Mouse (Mus musculus) hindbrain, embryonic 11.5 days (tissue): ENCODE measurements around the gene Cntfr. TPM values are rescaled to one million over a fixed set of nuclear protein-coding genes. Genes with fewer than 3 reads are reported as not detected.

Source experiments
- ATAC-seq: fragments of 200-750 bp; cut with Nextera tagmentation; 2 replicates; pipeline ENCODE4 v1.8.0; 2017; ENCODE audit warnings: mild to moderate bottlenecking, moderate TSS enrichment, moderate library complexity; ENCODE audit not compliant: low FRiP score
- DNase-seq: peaks from one replicate; pipeline ENCODE4 v3.0.0-alpha.2; 2015; ENCODE audit warnings: low spot score
- H3K27ac ChIP-seq: fragments of 300-500 bp; sonication (generic); 2 replicates; pipeline ENCODE4 v1.5.1; 2014; ENCODE audit warnings: mild to moderate bottlenecking, low read depth, low read length
- H3K27me3 ChIP-seq: fragments of 300-500 bp; sonication (generic); 2 replicates; pipeline ENCODE4 v1.6.1; 2014; ENCODE audit warnings: mild to moderate bottlenecking, low read length, moderate library complexity, mixed read lengths; ENCODE audit not compliant: control insufficient read depth, insufficient read depth
- H3K36me3 ChIP-seq: fragments of 300-500 bp; sonication (generic); 2 replicates; pipeline ENCODE4 v1.6.1; 2014; ENCODE audit warnings: mild to moderate bottlenecking, low read length, moderate library complexity, mixed read lengths; ENCODE audit not compliant: control insufficient read depth, insufficient read depth
- H3K4me1 ChIP-seq: fragments of 300-500 bp; sonication (generic); replicated peaks from 2 replicates; pipeline ENCODE4 v1.6.1; 2014; ENCODE audit warnings: low read length, mixed read lengths; ENCODE audit not compliant: control insufficient read depth, insufficient read depth
- H3K4me2 ChIP-seq: fragments of 300-500 bp; sonication (generic); replicated peaks from 2 replicates; pipeline ENCODE4 v1.6.1; 2014; ENCODE audit warnings: mild to moderate bottlenecking, low read depth, low read length
- H3K4me3 ChIP-seq: fragments of 300-500 bp; sonication (generic); 2 replicates; pipeline ENCODE4 v1.5.1; 2014; ENCODE audit warnings: low read depth, low read length
- H3K9ac ChIP-seq: fragments of 300-500 bp; sonication (generic); 2 replicates; pipeline ENCODE4 v1.6.1; 2014; ENCODE audit warnings: low read depth, low read length
- H3K9me3 ChIP-seq: fragments of 300-500 bp; sonication (generic); 2 replicates; pipeline ENCODE4 v1.6.1; 2016; ENCODE audit warnings: low read length; ENCODE audit not compliant: control insufficient read depth
- WGBS: fragments of 180-500 bp; shearing (Covaris S2); extraction: QIAGEN DNeasy Blood & Tissue Kit; methylation state at CpG from one replicate; pipeline ENCODE4 v1.1.7; 2014; 5-methylcytosine and 5-hydroxymethylcytosine counted together
- polyA plus RNA-seq: library from polyadenylated mRNA; unstranded; fragments of >200 nt; fragmentation: Nextera tagmentation; extraction: Ambion mirVana; gene quantifications from 2 replicates; pipeline ENCODE4 v1.2.1, GENCODE M21; 2014

Gene Cntfr
- polyA plus RNA-seq, 1 experiment from 2014 or later, result 29.5 TPM

DNA sequence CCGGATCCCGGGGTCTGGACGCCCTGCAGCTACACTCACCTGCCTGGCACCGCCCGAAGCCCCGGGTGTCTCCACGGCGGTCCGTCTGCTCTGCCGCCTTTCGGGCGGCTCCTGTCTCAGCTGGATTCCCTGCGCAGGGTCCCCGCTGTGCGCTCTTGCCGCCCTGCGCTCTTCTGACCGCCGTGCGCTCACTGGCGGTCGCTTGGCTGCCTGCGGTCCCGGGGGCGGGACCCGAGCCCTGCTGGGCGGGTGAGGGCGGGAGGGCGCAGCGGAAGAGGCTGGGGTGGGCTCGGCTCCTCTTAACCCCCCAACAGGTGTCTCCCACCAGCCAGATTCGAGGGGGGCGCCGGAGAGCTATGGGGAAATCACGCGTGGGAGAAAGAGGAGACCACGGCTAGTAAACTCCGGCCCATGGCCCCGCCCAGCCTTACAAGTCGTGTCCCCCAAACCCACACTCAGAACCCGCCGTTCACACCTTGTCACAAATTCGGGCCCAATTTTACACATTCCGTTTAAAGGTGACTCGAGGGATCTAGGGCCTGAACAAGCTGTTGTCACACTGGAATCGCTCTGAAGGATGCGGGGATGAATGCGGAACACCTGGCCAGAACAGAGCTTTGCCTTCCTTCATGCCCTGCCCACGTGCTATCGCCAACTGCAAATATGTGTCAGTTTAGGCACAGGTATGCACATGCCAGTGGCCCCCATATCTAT is 34.3 kb upstream of the Cntfr start, which contains the start of gene Arid3c:
TSS of gene Arid3c (minus strand) at position 91 of the 714 bp plus-strand sequence.
- peaks cover 8% of the 10 kb centered on the region for H3K4me1 ChIP-seq
- no peaks in the 10 kb centered on the region for H3K36me3 ChIP-seq
- H3K9ac ChIP-seq, result 0 out of 2 replicates have a peak within 1 kb of the TSS, but pooled peaks have one; percentile 15
- 3% methylated on average over 46 of the region's 50 CpGs for WGBS
- ATAC-seq (no peak), DNase-seq (peak; percentile 57)
- peaks cover 53% of the 10 kb centered on the region for H3K27me3 ChIP-seq
- no peak within 1 kb of the TSS for H3K27ac ChIP-seq
- H3K4me2 ChIP-seq, result peak within 1 kb of the TSS; percentile 67
- H3K9me3 ChIP-seq, result no peaks in the 10 kb centered on the region
- H3K4me3 ChIP-seq, result peak within 1 kb of the TSS; percentile 23

DNA sequence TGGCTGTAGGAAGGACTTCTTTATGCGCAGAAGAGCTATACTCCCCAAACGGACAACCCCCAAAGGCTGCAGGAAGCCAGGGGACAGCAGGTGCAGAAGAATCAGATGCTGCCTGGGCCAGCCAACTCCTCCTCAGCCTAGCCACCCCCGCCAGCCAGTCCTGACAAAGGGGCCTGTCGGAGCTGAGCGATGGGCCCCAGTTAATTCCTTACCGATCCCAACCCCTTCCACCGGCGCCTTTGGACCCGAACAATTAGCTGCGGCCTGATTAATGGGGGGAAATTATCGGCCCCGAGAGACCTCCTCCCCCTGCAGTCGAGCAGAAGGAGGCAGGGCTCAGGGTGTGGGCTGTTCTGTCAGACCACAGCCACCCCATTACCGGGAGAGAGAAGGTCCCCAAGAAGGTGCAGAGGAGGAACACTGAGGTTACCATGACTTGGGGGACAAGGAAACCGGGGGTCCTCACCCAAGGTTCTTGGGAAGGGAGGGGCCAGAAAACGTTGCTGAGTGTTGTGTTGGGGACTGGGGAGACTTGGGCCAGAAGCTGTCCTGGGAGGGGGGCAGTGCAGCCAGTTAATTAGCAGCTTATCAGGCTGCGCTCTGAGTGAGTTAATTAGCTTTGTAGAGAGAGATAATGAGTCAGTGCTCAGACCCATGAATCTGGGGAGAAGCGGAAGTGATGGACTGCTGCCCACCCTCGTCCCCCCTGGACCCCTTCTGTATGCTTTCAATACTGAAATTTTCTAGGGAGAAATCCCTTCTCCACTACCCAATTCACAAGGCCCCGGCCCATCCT is 30.1 kb upstream of the Cntfr start:
- peaks cover 16% of the 10 kb centered on the region for H3K4me1 ChIP-seq
- H3K4me3 ChIP-seq, result no peak overlapping the region
- ATAC-seq (peak; percentile 62), DNase-seq (peak; percentile 55)
- H3K4me2 ChIP-seq, result no peak overlapping the region
- H3K9ac ChIP-seq, result no peak overlapping the region; the same call in 1 of the 2 replicates
- H3K36me3 ChIP-seq, result no peaks in the 10 kb centered on the region
- H3K9me3 ChIP-seq, result no peaks in the 10 kb centered on the region
- peaks cover 66% of the 10 kb centered on the region for H3K27me3 ChIP-seq
- 17% methylated on average over 20 of the region's 20 CpGs for WGBS
- no peak overlapping the region for H3K27ac ChIP-seq

DNA sequence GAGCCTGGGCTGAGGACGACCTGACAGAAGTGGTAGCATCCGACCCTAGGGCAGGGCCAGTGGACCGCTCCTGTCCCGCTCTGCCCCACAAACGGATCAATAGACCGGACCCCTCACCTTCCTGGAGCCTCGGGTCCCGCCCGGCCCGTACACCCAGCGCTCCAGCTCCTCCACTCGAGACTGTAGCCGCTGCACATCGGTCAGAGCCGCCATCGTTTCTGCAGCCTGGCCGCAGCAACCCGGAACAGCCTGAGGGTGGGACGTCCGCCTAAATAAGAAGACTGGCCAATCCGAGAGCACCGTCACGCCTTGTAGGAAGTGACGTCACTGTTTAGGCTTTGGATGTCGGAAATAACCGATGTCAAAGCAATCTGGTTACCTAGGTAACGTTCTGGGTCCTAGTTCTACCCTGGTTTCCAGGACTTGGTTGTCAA is 26.0 kb upstream of the Cntfr start, which contains the start of gene Dctn3:
TSS of gene Dctn3 (minus strand) at position 253 of the 434 bp plus-strand sequence.
- no peak within 1 kb of the TSS for H3K27ac ChIP-seq
- H3K4me3 ChIP-seq, result peak within 1 kb of the TSS; percentile 89
- DNase-seq, result peak; percentile 94
- H3K9me3 ChIP-seq, result no peaks in the 10 kb centered on the region
- WGBS, result under 1% methylated on average over 27 of the region's 27 CpGs
- peaks cover 11% of the 10 kb centered on the region for H3K4me1 ChIP-seq
- peak; percentile 89 for ATAC-seq
- peak within 1 kb of the TSS; percentile 74 for H3K4me2 ChIP-seq
- H3K36me3 ChIP-seq, result no peaks in the 10 kb centered on the region
- peak within 1 kb of the TSS; percentile 92 for H3K9ac ChIP-seq
- peaks cover 30% of the 10 kb centered on the region for H3K27me3 ChIP-seq

DNA sequence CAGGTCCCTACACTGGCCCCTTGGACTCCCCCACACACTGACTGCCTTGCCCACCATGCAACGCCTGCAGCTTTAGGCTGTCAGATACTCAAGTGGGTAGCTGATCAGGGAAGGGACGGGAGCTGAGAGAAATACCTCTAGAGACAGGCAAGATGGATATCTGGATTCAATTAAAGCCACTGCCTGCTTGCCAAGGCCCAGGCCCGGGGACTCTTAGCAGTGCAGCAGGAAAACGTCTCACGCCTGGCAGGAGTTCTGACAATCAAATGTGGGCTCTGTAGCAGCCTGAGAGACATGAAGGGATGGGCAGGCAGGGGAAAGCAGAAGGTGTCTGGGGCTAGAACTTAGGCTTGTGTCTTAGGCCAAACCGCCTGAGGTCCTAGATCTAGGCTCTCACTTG is 19.9 kb upstream of the Cntfr start:
- Histone ChIP-seq H3K9me3 (no peaks in the 10 kb centered on the region), H3K27me3 (no peaks in the 10 kb centered on the region), H3K4me3 (no peak overlapping the region), H3K4me2 (no peak overlapping the region), H3K4me1 (peaks cover 9% of the 10 kb centered on the region), H3K9ac (no peak overlapping the region), H3K36me3 (peaks cover 3% of the 10 kb centered on the region; the same call in 1 of the 2 replicates), H3K27ac (no peak overlapping the region)
- no peak for DNase-seq
- no peak for ATAC-seq
- 63% methylated on average over 6 of the region's 6 CpGs for WGBS

DNA sequence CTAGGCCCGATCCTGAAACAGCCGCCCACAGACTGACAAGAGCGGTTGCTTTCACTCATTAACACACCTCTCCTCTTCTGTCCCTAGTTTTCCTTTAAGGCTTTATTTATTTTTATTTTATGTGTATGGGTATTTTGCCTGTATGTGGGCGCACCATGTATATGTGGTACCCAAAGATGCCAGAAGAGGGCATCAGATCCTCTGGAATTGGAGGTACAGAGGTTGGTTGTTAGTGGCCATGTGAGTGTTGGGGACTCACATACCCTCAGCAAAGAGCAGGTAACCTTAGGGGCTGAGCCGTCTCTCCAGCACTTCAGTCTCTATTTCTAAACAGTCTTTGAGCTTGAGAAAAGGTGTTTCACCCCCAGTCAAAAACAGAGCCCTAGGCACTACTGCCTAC is 18.7 kb upstream of the Cntfr start:
- Histone ChIP-seq H3K9me3 (no peaks in the 10 kb centered on the region), H3K36me3 (peaks cover 3% of the 10 kb centered on the region; the same call in 1 of the 2 replicates), H3K9ac (no peak overlapping the region), H3K27me3 (no peaks in the 10 kb centered on the region), H3K4me1 (peaks cover 9% of the 10 kb centered on the region), H3K4me3 (no peak overlapping the region), H3K27ac (no peak overlapping the region), H3K4me2 (no peak overlapping the region)
- 88% methylated on average over 5 of the region's 5 CpGs for WGBS
- ATAC-seq, result no peak
- DNase-seq, result peak; percentile 56

DNA sequence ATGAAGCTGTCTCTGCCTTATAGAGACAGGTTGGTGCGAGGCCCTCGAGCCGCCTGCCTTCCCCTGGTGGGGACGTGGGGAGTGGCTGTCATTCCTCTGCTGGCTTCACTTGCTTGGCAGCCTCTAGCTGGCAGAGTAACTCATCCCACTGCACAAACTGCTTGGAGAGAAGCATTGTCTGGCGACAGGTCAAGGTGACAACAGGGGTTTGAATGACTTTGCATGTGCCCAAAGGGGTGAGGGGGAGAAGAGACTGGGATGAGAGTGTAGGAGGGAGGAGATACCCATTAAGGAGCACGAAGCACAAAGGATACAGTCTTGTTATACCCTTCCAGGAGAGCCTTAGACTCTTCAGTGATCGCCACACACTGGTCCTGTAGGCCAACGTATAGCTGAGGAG is 18.2 kb upstream of the Cntfr start:
- no peaks in the 10 kb centered on the region for H3K9me3 ChIP-seq
- H3K4me3 ChIP-seq, result no peak overlapping the region
- peaks cover 3% of the 10 kb centered on the region; the same call in 1 of the 2 replicates for H3K36me3 ChIP-seq
- 87% methylated on average over 8 of the region's 8 CpGs for WGBS
- DNase-seq (no peak), ATAC-seq (no peak)
- no peak overlapping the region for H3K27ac ChIP-seq
- no peak overlapping the region for H3K4me2 ChIP-seq
- H3K9ac ChIP-seq, result no peak overlapping the region
- H3K4me1 ChIP-seq, result peaks cover 9% of the 10 kb centered on the region
- H3K27me3 ChIP-seq, result no peaks in the 10 kb centered on the region

DNA sequence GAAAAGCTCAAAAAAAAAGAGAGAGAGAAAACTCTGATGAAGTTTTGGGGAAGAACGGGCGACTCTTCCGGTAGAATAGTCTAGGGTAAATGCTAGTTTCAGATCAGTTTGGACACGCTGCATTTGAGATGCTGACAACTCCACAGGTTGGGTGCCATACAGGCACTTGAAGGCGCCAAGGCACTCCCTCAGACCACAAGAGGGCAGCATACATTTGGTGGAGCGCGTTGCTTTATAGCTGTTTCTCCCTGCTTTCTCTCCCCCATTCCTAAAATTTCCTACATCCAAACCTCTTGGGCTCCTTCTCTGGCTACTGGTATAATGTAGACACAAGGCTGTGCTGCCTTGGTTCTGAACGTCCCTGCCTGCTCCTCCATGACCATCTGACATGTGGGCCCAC is 17.4 kb upstream of the Cntfr start:
- Histone ChIP-seq H3K36me3 (peaks cover 3% of the 10 kb centered on the region; the same call in 1 of the 2 replicates), H3K4me1 (peaks cover 9% of the 10 kb centered on the region), H3K9ac (no peak overlapping the region), H3K4me3 (no peak overlapping the region), H3K27ac (no peak overlapping the region), H3K9me3 (no peaks in the 10 kb centered on the region), H3K27me3 (no peaks in the 10 kb centered on the region), H3K4me2 (peak overlapping the region; percentile 93; the same call in 1 of the 2 replicates)
- 18% methylated on average over 8 of the region's 8 CpGs for WGBS
- DNase-seq, result peak; percentile 83
- no peak for ATAC-seq

DNA sequence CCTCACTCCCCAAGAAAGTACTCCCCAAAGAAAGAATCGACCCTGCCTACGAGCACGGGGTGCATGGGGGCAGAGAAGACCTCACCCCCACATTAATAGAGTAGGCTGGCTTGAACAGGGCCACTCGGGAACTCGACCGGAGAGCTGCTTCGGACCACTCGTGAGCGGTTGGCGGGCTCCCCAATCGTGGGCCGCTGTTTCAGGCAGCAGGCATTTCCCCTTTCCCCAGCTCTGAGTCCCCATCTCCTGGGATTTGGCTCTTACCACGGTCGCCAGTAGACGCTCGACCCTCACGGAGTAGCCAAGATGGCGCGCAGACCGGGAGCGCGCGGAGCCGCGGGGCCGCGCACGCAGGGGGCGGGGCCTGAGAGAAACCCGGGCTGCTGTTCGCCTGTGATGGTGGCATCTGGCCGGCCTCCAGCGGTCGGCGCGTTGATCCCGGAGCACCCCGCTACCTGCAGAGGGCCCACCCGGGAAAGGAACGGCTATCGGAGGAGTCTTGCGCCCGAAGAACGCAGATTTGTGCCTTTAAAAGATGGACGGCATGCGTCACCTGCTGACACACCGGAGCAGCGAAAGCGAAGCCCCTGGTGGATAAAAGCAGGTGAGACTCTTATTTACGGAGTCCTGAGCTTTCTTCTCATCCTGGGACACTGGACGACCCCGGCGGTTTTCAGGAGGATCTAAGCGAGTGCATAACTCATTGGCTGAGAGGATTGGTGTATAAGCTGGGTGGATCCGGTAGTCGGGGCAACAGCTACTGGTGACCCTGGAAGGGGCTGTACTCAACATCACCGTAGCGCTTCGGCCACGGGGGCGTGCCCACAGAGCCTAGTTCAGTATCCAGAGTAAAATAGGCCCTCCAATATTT is 16.5 kb upstream of the Cntfr start, which contains the start of gene Rpp25l:
TSS of gene Rpp25l (minus strand) at position 338 of the 871 bp plus-strand sequence.
- Histone ChIP-seq H3K4me2 (peak within 1 kb of the TSS; percentile 93), H3K27ac (peak within 1 kb of the TSS; percentile 68), H3K9ac (peak within 1 kb of the TSS; percentile 84), H3K4me3 (peak within 1 kb of the TSS; percentile 73), H3K4me1 (peaks cover 9% of the 10 kb centered on the region), H3K9me3 (no peaks in the 10 kb centered on the region), H3K27me3 (no peaks in the 10 kb centered on the region), H3K36me3 (peaks cover 3% of the 10 kb centered on the region; the same call in 1 of the 2 replicates)
- DNase-seq (peak; percentile 97), ATAC-seq (peak; percentile 73)
- WGBS, result under 1% methylated on average over 61 of the region's 61 CpGs
